Mouse (Mus musculus) liver, adult 10 weeks (tissue): Measurements from ENCODE around the gene Lmtk2. TPM values are rescaled to one million over a fixed set of nuclear protein-coding genes. Genes with fewer than 3 reads are reported as not detected.

Source experiments
- polyA plus RNA-seq: library from polyadenylated mRNA; stranded (reverse); fragments of 350-450 nt; fragmentation: Illumina TruSeq; extraction: RNeasy Lipid Tissue Mini Kit (QIAGEN cat#74804); gene quantifications from one replicate; pipeline ENCODE4 v1.2.3, GENCODE M21; 2014; ENCODE audit warnings: low read depth, low replicate concordance

Lmtk2 gene
- polyA plus RNA-seq, result 2.9 TPM

DNA sequence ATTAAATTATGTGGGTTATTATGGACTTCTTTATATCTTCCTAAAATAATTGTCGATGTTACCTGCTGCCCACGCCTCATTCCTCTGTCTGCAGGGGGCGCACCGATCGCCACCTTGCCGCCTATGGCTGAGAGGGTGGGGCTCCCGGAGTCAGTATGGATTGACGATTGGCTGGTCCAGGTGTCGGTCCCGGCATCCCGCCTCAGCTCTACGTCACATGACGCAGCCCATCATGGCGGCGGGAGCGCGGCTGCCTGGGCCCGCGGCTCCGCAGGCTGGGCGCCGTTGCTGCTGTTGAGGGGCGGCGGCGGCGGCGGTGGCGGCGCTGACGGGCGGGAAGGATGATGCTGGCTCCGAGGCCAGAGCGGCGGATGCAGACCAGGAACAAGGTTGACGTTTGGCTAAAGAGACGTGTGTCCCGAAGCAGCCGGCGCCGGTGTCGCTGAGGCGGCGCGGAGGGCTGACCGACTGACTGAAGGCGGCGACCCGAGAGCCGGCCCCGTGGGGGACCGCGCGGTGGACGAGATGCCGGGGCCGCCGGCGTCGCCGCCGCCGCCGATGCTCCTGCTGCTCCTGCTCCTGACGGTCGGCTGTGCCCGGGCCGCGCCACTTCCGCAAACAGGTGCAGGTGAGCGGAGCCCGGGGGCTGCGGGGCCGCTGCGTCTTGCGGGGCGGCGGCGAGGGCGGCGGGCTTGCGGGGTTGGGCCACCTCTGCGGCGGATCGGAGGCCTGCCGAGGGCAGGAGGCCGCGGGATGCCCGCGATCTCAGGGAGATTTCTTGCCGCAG is at the start of gene Lmtk2:
Gene Lmtk2 (plus strand): TSS at position 288 of the 787 bp plus-strand sequence.

DNA sequence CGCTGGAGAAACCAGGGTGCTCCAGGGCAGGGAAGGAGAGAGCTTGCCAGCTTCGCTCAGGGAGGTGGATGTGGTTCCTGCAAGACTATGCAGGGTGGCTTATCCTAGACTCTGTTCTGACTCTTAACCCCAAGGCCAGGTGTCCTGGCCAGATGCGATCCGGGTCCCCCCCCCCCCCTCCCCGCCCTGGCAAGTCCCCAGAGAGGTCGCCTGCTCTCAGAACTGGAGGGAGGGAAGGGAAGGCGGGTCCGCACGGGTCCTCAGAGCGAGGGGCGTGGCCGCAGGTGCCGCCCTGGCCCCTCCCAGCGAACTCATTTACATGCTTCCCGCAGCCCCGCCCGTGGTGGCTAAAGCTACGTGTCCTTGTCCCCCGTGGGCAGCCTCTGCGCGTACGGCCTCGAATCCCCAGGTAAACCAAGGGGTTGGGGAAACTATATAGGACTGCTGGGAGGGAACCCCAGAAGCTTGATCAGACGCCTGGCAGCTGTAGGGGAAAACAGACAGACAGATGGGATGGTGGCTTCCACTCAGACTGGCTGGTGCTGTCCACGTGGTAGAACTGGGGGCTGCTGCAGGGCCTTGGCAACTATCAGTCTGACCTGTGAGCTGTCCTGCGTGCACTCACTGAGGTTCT is 89.8 kb downstream of the Lmtk2 start, which contains the start of gene Bhlha15:
Gene Bhlha15 (plus strand): TSS at position 337 of the 634 bp plus-strand sequence.

GRCm38 (mm10) chr5:144223503-144223862 is 123.2 kb downstream of the Lmtk2 start, which contains the start of gene Tecpr1:
Tecpr1 (minus strand) TSS chr5:144223615.

Other genes starting within 250 kb of the Lmtk2 start
- not detected for gene Ankrd61, start 202.8 kb upstream of the Lmtk2 start, polyA plus RNA-seq
- gene Aimp2, start 190.6 kb upstream of the Lmtk2 start, polyA plus RNA-seq, result 4.3 TPM
- gene Pms2, start 190.5 kb upstream of the Lmtk2 start, polyA plus RNA-seq, result 3.7 TPM
- gene Gm42421, start 172.3 kb upstream of the Lmtk2 start, polyA plus RNA-seq, result not detected
- gene Rsph10b, start 167.4 kb upstream of the Lmtk2 start, polyA plus RNA-seq, result not detected
- 67.6 TPM for gene Ccz1, start 85.6 kb upstream of the Lmtk2 start, polyA plus RNA-seq
- not detected for gene Ocm, start 73.8 kb upstream of the Lmtk2 start, polyA plus RNA-seq
- not detected for gene Bhlha15, start 89.8 kb downstream of the Lmtk2 start, polyA plus RNA-seq
- 0.56 TPM for gene Tecpr1, start 123.2 kb downstream of the Lmtk2 start, polyA plus RNA-seq
- gene Bri3, start 144.0 kb downstream of the Lmtk2 start, polyA plus RNA-seq, result 59.6 TPM